Mouse (Mus musculus) embryonic facial prominence, embryonic 13.5 days (tissue): ENCODE results near the gene Slx1b. TPM values are rescaled to one million over a fixed set of nuclear protein-coding genes. Genes with fewer than 3 reads are reported as not detected.

ENCODE experiments used
- ATAC-seq: fragments of 200-750 bp; cut with Nextera tagmentation; 2 replicates; pipeline ENCODE4 v1.8.0; 2017; ENCODE audit warnings: low read depth; ENCODE audit not compliant: insufficient number of reproducible peaks, insufficient read depth, low FRiP score, low TSS enrichment
- H3K27ac ChIP-seq: fragments of 300-500 bp; sonication (generic); 2 replicates; pipeline ENCODE4 v1.5.1; 2015; ENCODE audit warnings: moderate library complexity, mild to moderate bottlenecking, inconsistent platforms
- H3K27me3 ChIP-seq: fragments of 300-500 bp; sonication (generic); 2 replicates; pipeline ENCODE4 v1.6.1; 2015; ENCODE audit warnings: mild to moderate bottlenecking, inconsistent platforms
- H3K36me3 ChIP-seq: fragments of 300-500 bp; sonication (generic); 2 replicates; pipeline ENCODE4 v1.6.1; 2015; ENCODE audit warnings: mild to moderate bottlenecking, inconsistent platforms
- H3K4me1 ChIP-seq: fragments of 300-500 bp; sonication (generic); 2 replicates; pipeline ENCODE4 v1.6.1; 2015; ENCODE audit warnings: inconsistent platforms
- H3K4me2 ChIP-seq: fragments of 300-500 bp; sonication (generic); 2 replicates; pipeline ENCODE4 v1.6.1; 2015; ENCODE audit warnings: moderate library complexity, mild to moderate bottlenecking, inconsistent platforms
- H3K4me3 ChIP-seq: fragments of 300-500 bp; sonication (generic); 2 replicates; pipeline ENCODE4 v1.5.1; 2015; ENCODE audit warnings: mild to moderate bottlenecking, inconsistent platforms
- H3K9ac ChIP-seq: fragments of 300-500 bp; sonication (generic); 2 replicates; pipeline ENCODE4 v1.6.1; 2015; ENCODE audit warnings: mild to moderate bottlenecking, inconsistent platforms
- H3K9me3 ChIP-seq: fragments of 300-500 bp; sonication (generic); 2 replicates; pipeline ENCODE4 v1.6.1; 2016; ENCODE audit warnings: inconsistent platforms
- WGBS: fragments of 180-500 bp; shearing (Covaris S2); methylation state at CpG from one replicate; pipeline ENCODE4 v1.1.7; 2015; ENCODE audit warnings: mixed read lengths; 5-methylcytosine and 5-hydroxymethylcytosine counted together
- polyA plus RNA-seq: library from polyadenylated mRNA; unstranded; fragments of >200 nt; fragmentation: Nextera tagmentation; extraction: Ambion mirVana; gene quantifications from 2 replicates; pipeline ENCODE4 v1.2.1, GENCODE M21; 2015

The Slx1b gene
- polyA plus RNA-seq, 1 experiment from 2014 or later = 15.0 TPM

- H3K4me1 ChIP-seq = peaks cover 22% of the 10 kb centered on the region
- no peak overlapping the region for H3K4me3 ChIP-seq
- H3K36me3 ChIP-seq = 0 out of 2 replicates have a peak, but pooled peaks cover 10% of the 10 kb centered on the region
- 82% methylated on average over 6 of the region's 6 CpGs for WGBS
- no peaks in the 10 kb centered on the region for H3K9me3 ChIP-seq
- peaks cover 40% of the 10 kb centered on the region for H3K27me3 ChIP-seq
- ATAC-seq = no peak
- no peak overlapping the region for H3K9ac ChIP-seq
- no peak overlapping the region for H3K27ac ChIP-seq
- no peak overlapping the region for H3K4me2 ChIP-seq
Measured at GRCm38 (mm10) chr7:126702358-126702757, 6.8 kb upstream of the Slx1b start.

- no peak overlapping the region for H3K27ac ChIP-seq
- peak overlapping the region; percentile 36 for H3K4me2 ChIP-seq
- 0 out of 2 replicates have a peak, but pooled peaks cover 16% of the 10 kb centered on the region for H3K36me3 ChIP-seq
- 0 out of 2 replicates have a peak overlapping the region, but pooled peaks have one; percentile 2 for H3K4me3 ChIP-seq
- peaks cover 40% of the 10 kb centered on the region for H3K27me3 ChIP-seq
- H3K9ac ChIP-seq = peak overlapping the region; percentile 49; the same call in 1 of the 2 replicates
- WGBS = 61% methylated on average over 24 of the region's 24 CpGs
- peaks cover 28% of the 10 kb centered on the region for H3K4me1 ChIP-seq
- H3K9me3 ChIP-seq = no peaks in the 10 kb centered on the region
- ATAC-seq = no peak
Measured at GRCm38 (mm10) chr7:126701559-126702357, 6.2 kb upstream of the Slx1b start.

DNA sequence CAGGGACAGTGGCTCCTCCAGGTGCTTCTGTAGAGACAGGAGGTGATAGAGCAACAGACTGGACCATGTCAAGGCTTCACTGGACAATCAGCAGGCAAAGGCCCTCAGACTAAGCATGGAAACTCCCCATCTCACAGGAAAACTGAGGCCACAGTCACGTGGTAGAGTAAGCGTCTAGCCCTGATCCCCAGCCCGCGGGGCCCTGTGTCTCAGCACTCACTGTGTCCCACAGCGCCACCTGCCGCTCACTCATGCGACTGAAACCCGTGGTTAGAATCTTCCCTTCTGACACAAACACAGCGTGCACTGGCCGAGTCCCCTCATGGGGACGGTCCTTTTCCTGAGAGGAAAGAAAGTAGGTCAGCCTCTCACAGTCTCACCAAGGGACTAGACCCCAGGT, 5.5 kb upstream of the Slx1b start:
- 2% methylated on average over 11 of the region's 11 CpGs for WGBS
- H3K9ac ChIP-seq = peak overlapping the region; percentile 49; the same call in 1 of the 2 replicates
- 0 out of 2 replicates have a peak, but pooled peaks have one; percentile 41 for ATAC-seq

DNA sequence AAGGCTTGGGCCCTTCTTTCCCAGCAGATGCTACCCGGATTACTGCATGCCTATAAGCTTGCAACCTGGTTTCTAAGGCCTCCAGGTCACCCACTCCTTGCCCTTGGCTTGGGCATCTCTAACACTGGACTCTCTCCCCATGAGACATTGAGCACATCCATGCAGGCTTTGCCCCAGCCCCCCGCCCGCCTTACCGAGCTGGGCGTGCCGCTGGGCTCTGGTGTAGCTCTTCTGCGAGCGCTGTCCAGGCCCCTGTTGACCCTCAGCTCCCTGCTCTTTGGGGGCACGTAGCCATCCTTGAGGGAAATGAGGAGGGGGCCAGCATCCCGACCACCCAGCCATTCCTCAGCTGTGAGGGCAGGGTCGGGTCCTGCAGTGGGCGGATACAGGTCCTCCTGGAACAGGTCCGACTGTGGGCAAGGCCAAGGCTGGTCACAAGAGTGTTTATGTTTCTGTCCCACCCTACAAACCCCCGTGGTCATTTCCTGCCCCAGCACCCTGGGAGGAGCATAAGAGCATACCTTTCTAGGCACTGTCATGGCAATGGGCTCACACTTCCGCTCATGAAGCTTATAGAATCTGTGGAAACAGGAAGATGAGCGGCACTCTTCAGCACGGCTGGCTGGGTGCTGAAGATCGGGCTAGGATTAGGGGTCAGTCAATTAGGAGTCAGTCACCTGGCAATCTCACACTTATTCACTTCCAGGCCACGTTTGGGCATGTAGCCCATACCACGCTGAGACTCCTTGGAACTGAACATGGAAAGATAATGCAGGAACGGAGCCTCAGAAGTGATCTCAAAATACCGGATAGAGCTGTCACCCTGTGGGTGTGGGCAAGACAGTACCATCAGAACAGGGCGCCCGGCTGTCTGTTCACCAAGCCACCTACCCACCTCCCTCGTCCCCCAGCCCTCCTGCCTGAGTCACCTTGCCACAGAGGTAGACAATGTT, 4.8 kb upstream of the Slx1b start:
- 0 out of 2 replicates have a peak, but pooled peaks cover 16% of the 10 kb centered on the region for H3K36me3 ChIP-seq
- no peaks in the 10 kb centered on the region for H3K9me3 ChIP-seq
- H3K4me2 ChIP-seq = 0 out of 2 replicates have a peak overlapping the region, but pooled peaks have one; percentile 36
- H3K4me1 ChIP-seq = peaks cover 33% of the 10 kb centered on the region
- no peak overlapping the region for H3K27ac ChIP-seq
- WGBS = 83% methylated on average over 25 of the region's 25 CpGs
- H3K4me3 ChIP-seq = no peak overlapping the region
- peak overlapping the region; percentile 27; the same call in 1 of the 2 replicates for H3K9ac ChIP-seq
- H3K27me3 ChIP-seq = peaks cover 32% of the 10 kb centered on the region
- no peak for ATAC-seq

More for the DNA sequence above, 5.5 kb upstream of the Slx1b start:
- Histone ChIP-seq H3K27ac (no peak overlapping the region), H3K4me2 (peak overlapping the region; percentile 36), H3K4me3 (peak overlapping the region; percentile 2; the same call in 1 of the 2 replicates), H3K9me3 (no peaks in the 10 kb centered on the region), H3K36me3 (0 out of 2 replicates have a peak, but pooled peaks cover 16% of the 10 kb centered on the region), H3K27me3 (peaks cover 39% of the 10 kb centered on the region), H3K4me1 (peaks cover 33% of the 10 kb centered on the region)

- H3K4me3 ChIP-seq = no peak overlapping the region
- H3K4me2 ChIP-seq = no peak overlapping the region
- peaks cover 7% of the 10 kb centered on the region; the same call in 1 of the 2 replicates for H3K27me3 ChIP-seq
- no peak overlapping the region for H3K9ac ChIP-seq
- H3K9me3 ChIP-seq = no peaks in the 10 kb centered on the region
- WGBS = 92% methylated on average over 8 of the region's 8 CpGs
- H3K4me1 ChIP-seq = peaks cover 34% of the 10 kb centered on the region
- no peak for ATAC-seq
- 0 out of 2 replicates have a peak, but pooled peaks cover 16% of the 10 kb centered on the region for H3K36me3 ChIP-seq
- H3K27ac ChIP-seq = no peak overlapping the region
Measured at GRCm38 (mm10) chr7:126697838-126698237, 2.3 kb upstream of the Slx1b start.

- Histone ChIP-seq H3K4me3 (peak overlapping the region; percentile 83), H3K4me1 (peaks cover 34% of the 10 kb centered on the region), H3K27ac (no peak overlapping the region), H3K36me3 (peaks cover 23% of the 10 kb centered on the region), H3K9me3 (no peaks in the 10 kb centered on the region), H3K9ac (peak overlapping the region; percentile 86), H3K27me3 (peaks cover under 1% of the 10 kb centered on the region; the same call in 1 of the 2 replicates), H3K4me2 (peak overlapping the region; percentile 97)
- 82% methylated on average over 3 of the region's 3 CpGs for WGBS
- no peak for ATAC-seq
Measured at GRCm38 (mm10) chr7:126696886-126697285, 1.3 kb upstream of the Slx1b start.

GRCm38 (mm10) chr7:126696303-126696702, 719 bp upstream of the Slx1b start:
- Histone ChIP-seq H3K9ac (peak overlapping the region; percentile 86), H3K9me3 (no peaks in the 10 kb centered on the region), H3K27ac (no peak overlapping the region), H3K27me3 (no peaks in the 10 kb centered on the region), H3K4me1 (peaks cover 31% of the 10 kb centered on the region), H3K36me3 (peaks cover 29% of the 10 kb centered on the region), H3K4me2 (peak overlapping the region; percentile 97), H3K4me3 (peak overlapping the region; percentile 83)
- ATAC-seq = no peak
- WGBS = 2% methylated on average over 17 of the region's 17 CpGs

DNA sequence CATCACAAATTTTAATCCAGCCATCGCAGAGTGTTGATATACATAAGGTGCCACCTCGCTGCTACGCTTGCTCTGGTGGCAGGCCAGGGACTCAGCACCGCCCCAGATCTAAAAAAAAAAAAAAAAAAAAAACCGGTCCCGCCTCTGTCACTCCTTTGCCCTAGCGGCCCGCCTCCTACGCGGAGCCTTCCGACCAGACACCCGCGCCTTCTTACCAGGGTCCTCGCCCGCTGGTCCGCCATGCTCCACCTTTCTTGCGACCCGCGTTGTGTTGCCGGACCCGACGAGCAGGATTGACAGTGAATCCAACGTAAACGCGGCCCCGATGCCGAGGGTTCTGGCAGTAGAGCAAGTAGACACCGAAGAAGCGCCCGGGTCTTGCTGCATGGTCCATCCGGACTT, 373 bp downstream of the Slx1b start, which contains the start of gene Bola2:
TSS of gene Bola2 (plus strand) at position 192 of the 402 bp plus-strand sequence.
- H3K9ac ChIP-seq = peak within 1 kb of the TSS; percentile 93

GRCm38 (mm10) chr7:126694441-126695051, 1.0 kb downstream of the Slx1b start:
- Histone ChIP-seq H3K4me2 (peak overlapping the region; percentile 97), H3K36me3 (peaks cover 40% of the 10 kb centered on the region), H3K9me3 (no peaks in the 10 kb centered on the region), H3K4me3 (peak overlapping the region; percentile 83), H3K27ac (peak overlapping the region; percentile 96), H3K4me1 (peaks cover 26% of the 10 kb centered on the region), H3K27me3 (no peaks in the 10 kb centered on the region), H3K9ac (peak overlapping the region; percentile 61; the same call in 1 of the 2 replicates)
- WGBS = 48% methylated on average over 10 of the region's 10 CpGs
- ATAC-seq = no peak

More for the DNA sequence above, 373 bp downstream of the Slx1b start, which contains the start of gene Bola2:
- ATAC-seq = no peak
- H3K4me3 ChIP-seq = peak within 1 kb of the TSS; percentile 83
- H3K4me2 ChIP-seq = peak within 1 kb of the TSS; percentile 97
- peaks cover 26% of the 10 kb centered on the region for H3K4me1 ChIP-seq
- H3K27me3 ChIP-seq = no peaks in the 10 kb centered on the region
- WGBS = 1% methylated on average over 31 of the region's 31 CpGs
- H3K27ac ChIP-seq = peak within 1 kb of the TSS; percentile 96
- H3K36me3 ChIP-seq = peaks cover 38% of the 10 kb centered on the region
- no peaks in the 10 kb centered on the region for H3K9me3 ChIP-seq

- no peak overlapping the region for H3K27ac ChIP-seq
- H3K9ac ChIP-seq = no peak overlapping the region
- no peak overlapping the region for H3K4me3 ChIP-seq
- peak overlapping the region; percentile 97; the same call in 1 of the 2 replicates for H3K4me2 ChIP-seq
- no peaks in the 10 kb centered on the region for H3K27me3 ChIP-seq
- no peak for ATAC-seq
- WGBS = 84% methylated on average over 7 of the region's 7 CpGs
- H3K36me3 ChIP-seq = peaks cover 36% of the 10 kb centered on the region
- H3K9me3 ChIP-seq = no peaks in the 10 kb centered on the region
- peaks cover 26% of the 10 kb centered on the region for H3K4me1 ChIP-seq
Measured at GRCm38 (mm10) chr7:126693781-126694180, 1.8 kb downstream of the Slx1b start.
